Mouse (Mus musculus) embryonic facial prominence, embryonic 15.5 days (tissue): ENCODE measurements at regions not wholly inside any gene's neighbourhood (a gene's known extent, or its start where the extent isn't known, plus 50 kb on each side); places are given as distances from the start of the nearest gene placed in this dataset.
A peak's percentile ranks its signal among the peaks of the same experiment; 100 is the strongest.

Source experiments
- ATAC-seq: fragments of 200-750 bp; cut with Nextera tagmentation; 2 replicates; pipeline ENCODE4 v1.8.0; 2017; ENCODE audit warnings: low read depth, moderate TSS enrichment; ENCODE audit not compliant: insufficient number of reproducible peaks, low FRiP score, low TSS enrichment
- H3K27ac ChIP-seq: fragments of 300-500 bp; sonication (generic); replicated peaks from 2 replicates; pipeline ENCODE4 v1.5.1; 2015; ENCODE audit warnings: mild to moderate bottlenecking, inconsistent platforms
- H3K27me3 ChIP-seq: fragments of 300-500 bp; sonication (generic); 2 replicates; pipeline ENCODE4 v1.6.1; 2015; ENCODE audit warnings: inconsistent platforms
- H3K36me3 ChIP-seq: fragments of 300-500 bp; sonication (generic); 2 replicates; pipeline ENCODE4 v1.6.1; 2015; ENCODE audit warnings: mild to moderate bottlenecking, inconsistent platforms
- H3K4me1 ChIP-seq: fragments of 300-500 bp; sonication (generic); 2 replicates; pipeline ENCODE4 v1.6.1; 2015; ENCODE audit warnings: inconsistent platforms
- H3K4me2 ChIP-seq: fragments of 300-500 bp; sonication (generic); replicated peaks from 2 replicates; pipeline ENCODE4 v1.6.1; 2015; ENCODE audit warnings: mild to moderate bottlenecking, inconsistent platforms
- H3K4me3 ChIP-seq: fragments of 300-500 bp; sonication (generic); replicated peaks from 2 replicates; pipeline ENCODE4 v1.5.1; 2015; ENCODE audit warnings: mild to moderate bottlenecking, inconsistent platforms
- H3K9ac ChIP-seq: fragments of 300-500 bp; sonication (generic); 2 replicates; pipeline ENCODE4 v1.6.1; 2015; ENCODE audit warnings: inconsistent platforms
- H3K9me3 ChIP-seq: fragments of 300-500 bp; sonication (generic); replicated peaks from 2 replicates; pipeline ENCODE4 v1.6.1; 2016; ENCODE audit warnings: inconsistent platforms
- WGBS: fragments of 180-500 bp; shearing (Covaris S2); methylation state at CpG from one replicate; pipeline ENCODE4 v1.1.7; 2015; 5-methylcytosine and 5-hydroxymethylcytosine counted together

- no peaks in the 10 kb centered on the region for H3K27me3 ChIP-seq
- no peaks in the 10 kb centered on the region for H3K9me3 ChIP-seq
- H3K4me3 ChIP-seq, result no peak overlapping the region
- no peaks in the 10 kb centered on the region for H3K36me3 ChIP-seq
- H3K9ac ChIP-seq, result no peak overlapping the region
- no peak overlapping the region for H3K4me2 ChIP-seq
- WGBS, result 50% methylated on average over 1 of the region's 1 CpGs
- H3K4me1 ChIP-seq, result no peaks in the 10 kb centered on the region
- no peak overlapping the region for H3K27ac ChIP-seq
- no peak for ATAC-seq
Measured at GRCm38 (mm10) chrX:77307374-77307773, 203.4 kb upstream of the Tbl1x start.

DNA sequence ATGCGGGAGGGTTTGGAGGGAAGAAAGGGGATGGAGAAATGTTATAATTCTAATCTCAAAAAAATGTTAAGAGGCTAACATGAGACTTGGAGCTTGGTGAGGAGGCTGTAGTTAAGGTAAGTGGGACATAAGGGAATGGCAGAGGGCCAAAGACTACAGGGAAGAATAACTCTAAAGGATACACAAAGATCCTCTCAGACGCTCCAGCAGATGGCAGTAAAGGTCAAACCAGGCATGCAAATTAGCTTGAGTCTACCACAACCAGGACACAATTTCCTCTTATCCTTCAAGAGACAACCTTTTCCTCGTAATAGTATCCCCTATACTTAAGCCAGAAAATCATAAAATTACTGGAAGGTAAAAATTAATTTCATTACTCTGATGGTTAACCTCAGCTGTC lies 196.4 kb upstream of the Tbl1x start:
- Histone ChIP-seq H3K9ac (no peak overlapping the region), H3K4me2 (no peak overlapping the region), H3K27me3 (no peaks in the 10 kb centered on the region), H3K27ac (no peak overlapping the region), H3K36me3 (no peaks in the 10 kb centered on the region), H3K9me3 (no peaks in the 10 kb centered on the region), H3K4me3 (no peak overlapping the region), H3K4me1 (no peaks in the 10 kb centered on the region)
- WGBS, result 64% methylated on average over 3 of the region's 3 CpGs
- no peak for ATAC-seq

DNA sequence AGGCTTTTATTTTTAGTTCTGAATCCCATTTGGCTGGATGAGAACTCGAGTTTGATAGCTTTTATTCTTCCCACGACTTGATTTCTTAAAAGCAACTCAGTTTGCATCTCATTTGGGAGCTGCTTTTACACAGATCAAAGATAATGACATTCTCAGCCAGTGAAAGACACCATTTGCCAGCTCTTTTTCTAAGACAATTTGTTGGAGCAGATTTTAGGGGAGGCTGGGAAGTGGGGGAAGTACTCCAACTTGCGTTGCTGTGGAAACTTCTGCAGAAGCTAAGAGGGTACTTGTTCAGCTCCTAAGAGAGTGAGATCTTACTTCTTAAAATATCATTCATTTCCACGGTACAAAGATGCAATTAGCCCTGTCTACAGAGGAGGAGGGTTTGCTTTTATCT lies 187.2 kb upstream of the Tbl1x start:
- no peak overlapping the region for H3K4me2 ChIP-seq
- no peaks in the 10 kb centered on the region for H3K4me1 ChIP-seq
- WGBS, result 38% methylated on average over 4 of the region's 4 CpGs
- no peaks in the 10 kb centered on the region for H3K27me3 ChIP-seq
- H3K27ac ChIP-seq, result no peak overlapping the region
- no peak overlapping the region for H3K9ac ChIP-seq
- no peaks in the 10 kb centered on the region for H3K36me3 ChIP-seq
- H3K4me3 ChIP-seq, result no peak overlapping the region
- ATAC-seq, result no peak
- H3K9me3 ChIP-seq, result no peaks in the 10 kb centered on the region

GRCm38 (mm10) chrX:77353181-77353580 lies 157.6 kb upstream of the Tbl1x start:
- 15% methylated on average over 2 of the region's 2 CpGs for WGBS
- no peak overlapping the region for H3K4me3 ChIP-seq
- no peaks in the 10 kb centered on the region for H3K9me3 ChIP-seq
- no peaks in the 10 kb centered on the region for H3K36me3 ChIP-seq
- no peak for ATAC-seq
- H3K4me1 ChIP-seq, result no peaks in the 10 kb centered on the region
- no peak overlapping the region for H3K9ac ChIP-seq
- no peak overlapping the region for H3K27ac ChIP-seq
- no peak overlapping the region for H3K4me2 ChIP-seq
- H3K27me3 ChIP-seq, result no peaks in the 10 kb centered on the region

DNA sequence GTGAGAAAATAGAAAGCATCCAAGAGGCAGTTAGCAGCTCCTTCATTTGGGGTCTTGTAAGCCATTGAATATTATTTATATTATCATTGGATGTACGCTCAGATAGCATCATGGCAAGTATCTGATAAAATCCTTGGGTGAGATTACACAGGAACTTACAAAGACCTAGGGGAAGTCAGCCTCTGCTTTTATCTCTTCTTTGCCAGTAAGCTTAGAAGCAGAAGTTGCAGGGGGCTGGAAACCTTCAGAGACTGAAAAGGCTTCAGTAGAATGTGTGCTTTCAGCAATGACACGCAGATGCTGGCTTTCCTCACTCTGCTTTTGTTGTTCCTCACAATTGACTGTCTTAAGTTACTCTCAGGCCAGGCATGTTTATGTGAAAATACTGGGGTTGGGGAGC lies 150.3 kb upstream of the Tbl1x start:
- H3K4me1 ChIP-seq, result no peaks in the 10 kb centered on the region
- no peaks in the 10 kb centered on the region for H3K9me3 ChIP-seq
- WGBS, result 62% methylated on average over 2 of the region's 2 CpGs
- ATAC-seq, result no peak
- no peaks in the 10 kb centered on the region for H3K36me3 ChIP-seq
- H3K27ac ChIP-seq, result 0 out of 2 replicates have a peak overlapping the region, but pooled peaks have one; percentile 7
- H3K9ac ChIP-seq, result no peak overlapping the region
- no peak overlapping the region for H3K4me2 ChIP-seq
- no peak overlapping the region for H3K4me3 ChIP-seq
- no peaks in the 10 kb centered on the region for H3K27me3 ChIP-seq

- Histone ChIP-seq H3K9ac (no peak overlapping the region), H3K27me3 (no peaks in the 10 kb centered on the region), H3K4me3 (no peak overlapping the region), H3K9me3 (no peaks in the 10 kb centered on the region), H3K36me3 (no peaks in the 10 kb centered on the region), H3K27ac (0 out of 2 replicates have a peak overlapping the region, but pooled peaks have one; percentile 7), H3K4me1 (no peaks in the 10 kb centered on the region), H3K4me2 (no peak overlapping the region)
- WGBS, result 34% methylated on average over 2 of the region's 2 CpGs
- no peak for ATAC-seq
Measured at GRCm38 (mm10) chrX:77361106-77361505, 149.7 kb upstream of the Tbl1x start.

- H3K27me3 ChIP-seq, result no peaks in the 10 kb centered on the region
- H3K27ac ChIP-seq, result no peak overlapping the region
- WGBS, result 53% methylated on average over 1 of the region's 1 CpGs
- H3K4me3 ChIP-seq, result no peak overlapping the region
- no peak overlapping the region for H3K9ac ChIP-seq
- H3K9me3 ChIP-seq, result no peaks in the 10 kb centered on the region
- H3K36me3 ChIP-seq, result no peaks in the 10 kb centered on the region
- no peak overlapping the region for H3K4me2 ChIP-seq
- no peak for ATAC-seq
- H3K4me1 ChIP-seq, result no peaks in the 10 kb centered on the region
Measured at GRCm38 (mm10) chrX:77363657-77364056, 147.2 kb upstream of the Tbl1x start.

GRCm38 (mm10) chrX:77367351-77367750 lies 143.5 kb upstream of the Tbl1x start:
- no peak for ATAC-seq
- no peak overlapping the region for H3K4me2 ChIP-seq
- no peaks in the 10 kb centered on the region for H3K27me3 ChIP-seq
- H3K9ac ChIP-seq, result no peak overlapping the region
- no peaks in the 10 kb centered on the region for H3K4me1 ChIP-seq
- no peaks in the 10 kb centered on the region for H3K9me3 ChIP-seq
- no peak overlapping the region for H3K27ac ChIP-seq
- H3K4me3 ChIP-seq, result no peak overlapping the region
- H3K36me3 ChIP-seq, result no peaks in the 10 kb centered on the region

DNA sequence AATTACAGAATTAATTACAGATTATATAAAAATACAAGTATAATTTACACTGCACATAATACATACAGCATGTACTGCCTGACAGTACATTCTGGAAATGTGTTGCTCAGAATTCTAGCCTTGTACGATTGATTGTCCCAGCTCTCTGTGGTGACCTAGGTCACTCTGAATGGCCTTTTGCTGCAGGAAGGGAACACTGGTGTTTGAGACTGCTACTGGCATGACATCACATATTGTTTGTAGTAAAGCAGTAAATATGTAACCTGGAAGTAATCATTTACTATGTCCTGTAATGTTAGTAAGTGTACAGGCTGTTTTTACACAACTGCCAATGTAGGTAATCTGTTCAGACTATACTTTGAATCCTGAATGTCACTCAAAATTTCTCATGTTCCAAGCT lies 123.5 kb upstream of the Tbl1x start:
- H3K9ac ChIP-seq, result no peak overlapping the region
- H3K9me3 ChIP-seq, result no peaks in the 10 kb centered on the region
- ATAC-seq, result no peak
- no peaks in the 10 kb centered on the region for H3K27me3 ChIP-seq
- H3K27ac ChIP-seq, result no peak overlapping the region
- WGBS, result 77% methylated on average over 1 of the region's 1 CpGs
- no peaks in the 10 kb centered on the region for H3K4me1 ChIP-seq
- no peak overlapping the region for H3K4me2 ChIP-seq
- H3K4me3 ChIP-seq, result no peak overlapping the region
- no peaks in the 10 kb centered on the region for H3K36me3 ChIP-seq

DNA sequence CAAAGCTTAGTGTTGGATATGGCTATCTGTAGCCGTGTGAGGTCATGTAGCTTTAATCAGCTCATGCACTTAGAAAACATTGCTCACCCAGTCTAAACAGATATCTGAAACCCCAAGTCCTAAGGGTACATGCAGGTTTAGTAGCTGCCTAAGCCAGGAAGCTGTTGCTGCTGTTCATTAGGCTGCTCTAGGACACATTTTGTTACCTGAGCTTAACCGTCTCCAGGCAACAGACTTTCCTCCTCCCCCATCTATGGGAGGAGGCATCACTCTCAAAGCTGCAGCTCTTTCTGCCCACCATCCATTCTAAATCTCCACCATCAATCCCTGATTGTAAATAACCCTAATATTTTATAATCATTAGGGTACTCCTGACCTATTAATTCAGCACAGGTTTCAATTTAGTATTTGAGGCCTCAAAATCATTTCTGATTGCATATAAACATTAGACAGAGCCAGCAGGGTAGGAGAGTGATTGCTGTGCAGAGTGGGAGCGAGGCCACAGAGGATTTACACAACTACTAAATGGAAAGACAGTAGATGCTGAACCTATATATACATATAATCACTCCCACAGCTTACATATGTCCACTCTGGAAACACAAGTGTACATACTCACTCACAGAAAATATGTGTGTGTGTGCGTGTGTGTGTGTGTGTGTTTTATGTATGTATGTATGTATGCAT lies 118.9 kb upstream of the Tbl1x start:
- no peak for ATAC-seq
- H3K36me3 ChIP-seq, result no peaks in the 10 kb centered on the region
- H3K9ac ChIP-seq, result no peak overlapping the region
- H3K27ac ChIP-seq, result no peak overlapping the region
- no peaks in the 10 kb centered on the region for H3K27me3 ChIP-seq
- WGBS, result 53% methylated on average over 4 of the region's 4 CpGs
- H3K9me3 ChIP-seq, result no peaks in the 10 kb centered on the region
- no peak overlapping the region for H3K4me3 ChIP-seq
- no peak overlapping the region for H3K4me2 ChIP-seq
- no peaks in the 10 kb centered on the region for H3K4me1 ChIP-seq

- no peaks in the 10 kb centered on the region for H3K27me3 ChIP-seq
- no peaks in the 10 kb centered on the region for H3K36me3 ChIP-seq
- no peak overlapping the region for H3K9ac ChIP-seq
- no peak overlapping the region for H3K27ac ChIP-seq
- no peaks in the 10 kb centered on the region for H3K9me3 ChIP-seq
- 80% methylated on average over 3 of the region's 3 CpGs for WGBS
- no peak for ATAC-seq
- no peaks in the 10 kb centered on the region for H3K4me1 ChIP-seq
- no peak overlapping the region for H3K4me3 ChIP-seq
- no peak overlapping the region for H3K4me2 ChIP-seq
Measured at GRCm38 (mm10) chrX:77406896-77407295, 103.9 kb upstream of the Tbl1x start.

DNA sequence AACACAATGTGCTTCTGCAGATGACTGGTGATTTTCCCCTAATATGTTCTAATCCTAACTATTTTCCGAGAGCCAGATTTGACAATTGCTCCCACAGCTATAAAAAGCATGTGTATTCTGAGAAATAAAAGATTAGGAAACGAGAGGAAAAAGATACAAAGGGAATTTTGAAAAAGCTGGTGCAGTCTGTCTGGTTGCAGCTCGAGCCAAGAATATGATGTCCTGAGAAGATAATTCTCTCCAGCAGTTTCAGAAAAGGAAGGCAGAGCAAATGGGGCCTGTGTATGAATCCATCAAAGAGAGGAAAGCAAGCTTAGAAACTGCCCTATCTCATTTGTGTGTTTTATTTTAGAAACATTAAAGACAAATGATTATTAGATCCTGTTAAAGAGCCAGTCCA lies 102.9 kb upstream of the Tbl1x start:
- H3K4me1 ChIP-seq, result no peaks in the 10 kb centered on the region
- no peak overlapping the region for H3K4me3 ChIP-seq
- H3K9me3 ChIP-seq, result no peaks in the 10 kb centered on the region
- H3K36me3 ChIP-seq, result no peaks in the 10 kb centered on the region
- H3K27me3 ChIP-seq, result no peaks in the 10 kb centered on the region
- no peak for ATAC-seq
- H3K4me2 ChIP-seq, result no peak overlapping the region
- H3K27ac ChIP-seq, result no peak overlapping the region
- no peak overlapping the region for H3K9ac ChIP-seq
- 51% methylated on average over 3 of the region's 3 CpGs for WGBS
